Mouse (Mus musculus): ENCODE data around the gene Dapk2.

GRCm38 (mm10) chr9:66265645-66266044 lies 107.6 kb downstream of the Dapk2 start:
- TF ChIP-seq CTCF (conservative IDR thresholded peaks at IDR 0.05; ENCODE audit: insufficient read depth, insufficient read length, low read depth, low read length) (no peak), POLR2A (IDR thresholded peaks at IDR 0.05; ENCODE audit: low read depth, low read length) (no peak)
